Mouse (Mus musculus) liver, postnatal 0 days (tissue): ENCODE measurements around the gene Snapc4. TPM values are rescaled to one million over a fixed set of nuclear protein-coding genes. Genes with fewer than 3 reads are reported as not detected.

Source experiments
- ATAC-seq: fragments of 200-750 bp; cut with Nextera tagmentation; 2 replicates; pipeline ENCODE4 v1.8.0; 2017; ENCODE audit warnings: mild to moderate bottlenecking, moderate library complexity
- DNase-seq: peaks from one replicate; pipeline ENCODE4 v3.0.0-alpha.2; 2016
- H3K27ac ChIP-seq: fragments of 300-500 bp; sonication (generic); 2 replicates; pipeline ENCODE4 v1.5.1; 2014; ENCODE audit warnings: antibody characterized with exemption, moderate library complexity, mild to moderate bottlenecking, low read depth
- H3K27me3 ChIP-seq: fragments of 300-500 bp; sonication (generic); 2 replicates; pipeline ENCODE4 v1.6.1; 2014; ENCODE audit warnings: low read length, control low read depth, mixed read lengths; ENCODE audit not compliant: insufficient read depth
- H3K36me3 ChIP-seq: fragments of 300-500 bp; sonication (generic); replicated peaks from 2 replicates; pipeline ENCODE4 v1.6.1; 2014; ENCODE audit warnings: mild to moderate bottlenecking, control low read depth, low read length, moderate library complexity, mixed read lengths; ENCODE audit not compliant: insufficient read depth
- H3K4me1 ChIP-seq: fragments of 300-500 bp; sonication (generic); 2 replicates; pipeline ENCODE4 v1.6.1; 2014; ENCODE audit warnings: antibody characterized with exemption, mild to moderate bottlenecking, control low read depth; ENCODE audit not compliant: insufficient read depth
- H3K4me2 ChIP-seq: fragments of 300-500 bp; sonication (generic); 2 replicates; pipeline ENCODE4 v1.6.1; 2014; ENCODE audit warnings: low read depth, mild to moderate bottlenecking, low read length, moderate library complexity, mixed read lengths
- H3K4me3 ChIP-seq: fragments of 300-500 bp; sonication (generic); 2 replicates; pipeline ENCODE4 v1.5.1; 2014; ENCODE audit warnings: low read depth, low read length
- H3K9ac ChIP-seq: fragments of 300-500 bp; sonication (generic); replicated peaks from 2 replicates; pipeline ENCODE4 v1.6.1; 2014; ENCODE audit warnings: mild to moderate bottlenecking, moderate library complexity
- H3K9me3 ChIP-seq: fragments of 300-500 bp; sonication (generic); 2 replicates; pipeline ENCODE4 v1.6.1; 2016; ENCODE audit warnings: mild to moderate bottlenecking, control low read depth, low read length, mixed read lengths
- CTCF ChIP-seq: sonication (generic); IDR thresholded peaks from 2 replicates; pipeline ENCODE4 v1.5.1; 2016; ENCODE audit warnings: antibody characterized with exemption, low read depth
- EP300 ChIP-seq: IDR thresholded peaks from 2 replicates; pipeline ENCODE4 v1.6.1; 2016; ENCODE audit warnings: antibody characterized with exemption, low read depth, mild to moderate bottlenecking
- WGBS: fragments of 180-500 bp; shearing (Covaris S2); extraction: QIAGEN DNeasy Blood & Tissue Kit; methylation state at CpG from one replicate; pipeline ENCODE4 v1.1.7; 2014; ENCODE audit not compliant: insufficient replicate concordance; 5-methylcytosine and 5-hydroxymethylcytosine counted together
- polyA plus RNA-seq: library from polyadenylated mRNA; unstranded; fragments of >200 nt; fragmentation: Nextera tagmentation; extraction: Ambion mirVana; gene quantifications from 2 replicates; pipeline ENCODE4 v1.2.1, GENCODE M21; 2015

Gene Snapc4
- polyA plus RNA-seq, 1 experiment from 2014 or later: 5.5 TPM

DNA sequence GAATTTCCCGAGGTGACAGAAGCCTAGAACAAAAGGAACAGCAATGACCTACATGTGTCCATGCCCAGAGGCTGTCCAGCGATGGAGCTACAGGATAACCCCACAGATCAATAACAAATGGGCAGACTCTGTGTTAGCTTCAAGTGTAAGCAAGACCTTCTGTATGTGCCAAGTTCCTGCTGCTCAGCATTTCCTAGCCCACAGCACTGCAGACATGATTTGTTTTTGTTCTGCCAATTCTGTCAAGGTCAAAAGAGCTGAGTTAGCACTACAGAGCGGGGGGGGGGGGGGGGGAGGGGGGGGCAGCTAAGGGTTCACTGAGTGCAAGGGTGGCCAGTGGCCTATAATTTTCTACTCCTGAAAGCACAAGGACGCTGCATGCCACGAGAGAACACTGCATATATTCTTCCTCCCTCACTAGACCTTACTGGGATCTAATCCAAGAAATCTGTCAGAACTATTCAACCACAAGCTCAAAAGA is 30.5 kb upstream of the Snapc4 start:
- ATAC-seq (peak; percentile 64), DNase-seq (peak; percentile 50)
- Histone ChIP-seq H3K9me3 (no peaks in the 10 kb centered on the region), H3K9ac (no peak overlapping the region), H3K4me3 (no peak overlapping the region), H3K36me3 (peaks cover 42% of the 10 kb centered on the region), H3K27me3 (no peaks in the 10 kb centered on the region), H3K4me1 (peaks cover 32% of the 10 kb centered on the region), H3K27ac (peak overlapping the region; percentile 57), H3K4me2 (no peak overlapping the region)
- TF ChIP-seq EP300 (no peak), CTCF (no peak)
- 62% methylated on average over 5 of the region's 5 CpGs for WGBS

DNA sequence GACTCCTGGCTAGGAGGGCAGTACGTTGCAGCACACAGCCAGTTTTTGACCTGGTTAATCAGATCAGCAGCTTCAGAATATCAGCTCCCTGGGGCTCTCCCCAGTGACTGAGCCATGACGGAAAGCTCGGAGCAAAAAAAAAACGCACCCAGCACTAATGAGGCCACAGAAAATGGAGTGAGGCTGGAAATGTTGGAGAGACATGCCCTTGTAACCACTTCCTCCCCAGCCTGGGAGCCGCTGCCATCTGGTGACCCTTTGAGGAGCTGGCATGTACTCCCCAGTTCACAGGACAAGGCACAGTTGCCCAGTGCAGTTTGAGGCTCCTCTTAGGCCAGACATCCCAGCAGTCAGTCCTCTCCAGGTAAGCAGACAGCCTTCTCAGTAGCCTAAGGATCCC is 29.6 kb upstream of the Snapc4 start:
- TF ChIP-seq EP300 (no peak), CTCF (peak; percentile 17; the same call in 1 of the 2 replicates)
- H3K4me2 ChIP-seq: no peak overlapping the region
- WGBS: 75% methylated on average over 5 of the region's 5 CpGs
- H3K4me3 ChIP-seq: no peak overlapping the region
- no peaks in the 10 kb centered on the region for H3K27me3 ChIP-seq
- ATAC-seq (no peak), DNase-seq (no peak)
- peaks cover 35% of the 10 kb centered on the region for H3K36me3 ChIP-seq
- no peak overlapping the region for H3K9ac ChIP-seq
- H3K4me1 ChIP-seq: peaks cover 35% of the 10 kb centered on the region
- H3K9me3 ChIP-seq: no peaks in the 10 kb centered on the region
- H3K27ac ChIP-seq: peak overlapping the region; percentile 49; the same call in 1 of the 2 replicates

DNA sequence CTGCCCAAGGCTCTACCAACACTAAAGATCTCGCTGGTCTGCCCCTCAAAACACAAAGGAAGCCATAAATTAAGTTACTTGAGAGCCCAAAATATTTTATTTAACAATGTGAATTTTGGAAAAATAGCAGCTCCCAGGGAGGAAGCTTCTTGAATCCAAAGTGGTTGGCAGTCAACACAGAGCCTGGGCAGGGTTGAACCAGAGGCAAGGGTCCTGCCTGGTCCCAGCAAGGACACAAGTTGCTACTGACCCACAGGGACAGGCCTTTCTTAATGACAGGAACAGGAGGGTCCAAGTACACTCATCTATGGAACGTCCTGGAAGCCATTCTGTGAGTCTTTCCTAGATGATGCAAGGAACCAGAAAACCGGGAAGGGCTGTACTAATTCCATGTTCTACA is 28.9 kb upstream of the Snapc4 start:
- Histone ChIP-seq H3K27ac (no peak overlapping the region), H3K9ac (peak overlapping the region; percentile 91; the same call in 1 of the 2 replicates)
- no peak for ATAC-seq

DNA sequence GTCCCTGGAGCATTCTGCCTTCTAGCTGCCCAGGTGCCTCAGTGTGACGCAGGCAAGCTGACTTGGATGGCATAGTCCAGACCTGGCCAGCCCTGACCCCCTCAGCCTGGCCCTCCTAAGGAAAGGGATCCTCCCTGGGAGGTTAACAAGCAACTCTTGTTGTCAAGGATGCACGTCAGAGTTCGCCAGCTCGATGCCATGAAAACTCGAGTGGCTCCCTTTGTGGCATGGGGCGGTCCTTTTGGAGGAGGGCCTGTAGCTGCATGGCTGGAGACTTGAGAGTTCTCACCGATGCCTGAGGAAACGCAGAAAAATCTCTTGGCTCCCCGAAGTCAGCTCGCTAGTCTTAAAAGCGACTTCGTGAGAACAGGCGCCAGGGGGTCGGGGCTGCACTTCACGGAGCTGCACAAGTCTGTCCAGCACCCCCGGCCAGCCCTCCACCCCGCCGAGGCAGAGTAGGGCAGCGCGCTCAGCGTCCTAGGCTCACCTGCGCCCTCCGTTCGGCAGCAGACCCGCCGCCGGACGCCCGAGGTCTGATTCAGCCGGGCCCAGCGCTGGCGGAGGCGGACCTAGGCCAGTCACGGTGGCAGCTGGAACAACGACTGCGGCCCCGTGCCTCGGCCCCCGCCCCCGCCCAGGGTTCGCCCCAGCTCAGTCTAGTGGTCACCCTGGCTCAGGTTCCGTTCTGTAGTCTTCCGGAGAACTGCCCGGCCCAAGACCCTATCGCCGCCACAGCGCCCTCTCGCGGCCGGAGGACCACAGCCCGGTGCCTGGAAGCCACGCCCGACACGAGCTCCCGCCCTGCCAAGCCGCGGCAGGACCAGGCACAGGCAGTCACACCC is 28.3 kb upstream of the Snapc4 start, which contains the start of gene Inpp5e:
TSS of gene Inpp5e (minus strand) at position 689 of the 842 bp plus-strand sequence.
- Histone ChIP-seq H3K9me3 (no peaks in the 10 kb centered on the region), H3K27ac (peak within 1 kb of the TSS; percentile 89), H3K9ac (peak within 1 kb of the TSS; percentile 91), H3K27me3 (no peaks in the 10 kb centered on the region), H3K36me3 (peaks cover 23% of the 10 kb centered on the region), H3K4me3 (peak within 1 kb of the TSS; percentile 85), H3K4me1 (peaks cover 35% of the 10 kb centered on the region), H3K4me2 (peak within 1 kb of the TSS; percentile 93)
- ATAC-seq: peak; percentile 93
- TF ChIP-seq EP300: peak; percentile 39; the same call in 1 of the 2 replicates
- TF ChIP-seq CTCF: peak; percentile 100
- DNase-seq: peak; percentile 99
- 1% methylated on average over 55 of the region's 57 CpGs for WGBS

More for the DNA sequence above, 28.9 kb upstream of the Snapc4 start:
- Histone ChIP-seq H3K36me3 (peaks cover 28% of the 10 kb centered on the region), H3K4me1 (peaks cover 35% of the 10 kb centered on the region), H3K4me2 (peak overlapping the region; percentile 93), H3K4me3 (peak overlapping the region; percentile 85), H3K27me3 (no peaks in the 10 kb centered on the region), H3K9me3 (no peaks in the 10 kb centered on the region)
- no peak for TF ChIP-seq EP300
- TF ChIP-seq CTCF: no peak
- WGBS: 60% methylated on average over 3 of the region's 3 CpGs
- no peak for DNase-seq

DNA sequence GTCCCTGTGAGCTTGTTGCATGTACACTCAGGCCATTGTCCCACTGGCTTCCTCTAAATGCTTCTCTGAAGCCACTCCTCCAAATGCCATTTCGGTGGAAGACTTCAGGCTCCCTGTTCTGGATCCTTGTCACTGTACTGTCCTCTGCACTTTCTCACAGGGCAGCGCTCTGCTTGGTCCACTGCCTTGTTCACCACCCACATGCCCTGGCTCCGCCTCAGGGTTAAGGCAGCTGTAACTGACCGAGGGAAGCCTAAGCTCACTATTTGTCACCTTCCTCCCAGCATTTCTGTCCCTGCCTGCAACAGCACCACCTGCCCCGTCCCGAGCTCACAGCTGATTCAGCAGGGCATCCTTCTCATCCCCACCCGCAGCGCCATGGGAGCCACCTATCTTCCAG is 22.9 kb upstream of the Snapc4 start:
- Histone ChIP-seq H3K4me1 (peaks cover 26% of the 10 kb centered on the region), H3K36me3 (peaks cover 34% of the 10 kb centered on the region), H3K9ac (no peak overlapping the region), H3K9me3 (no peaks in the 10 kb centered on the region), H3K27ac (no peak overlapping the region), H3K27me3 (no peaks in the 10 kb centered on the region), H3K4me2 (no peak overlapping the region), H3K4me3 (no peak overlapping the region)
- no peak for ATAC-seq
- TF ChIP-seq EP300: no peak
- TF ChIP-seq CTCF: no peak
- 78% methylated on average over 8 of the region's 8 CpGs for WGBS
- no peak for DNase-seq

DNA sequence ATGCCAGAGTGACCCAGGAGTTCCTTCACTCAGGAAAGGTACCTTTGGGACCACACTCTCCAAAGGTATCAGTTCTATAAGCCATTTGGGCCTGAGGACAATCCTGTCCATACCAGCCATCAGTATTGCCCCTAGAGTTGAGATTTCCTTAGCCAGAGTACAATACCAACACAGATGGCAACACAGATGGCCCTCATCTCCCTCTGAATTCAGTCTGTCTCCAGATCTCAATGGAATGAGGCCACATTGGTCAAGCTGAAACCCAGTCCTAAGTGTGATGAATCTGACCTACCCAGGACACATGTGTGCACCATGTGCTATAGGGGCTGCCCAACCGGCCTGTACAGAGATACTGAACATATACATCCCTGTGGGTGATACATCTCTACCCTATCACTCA is 21.8 kb upstream of the Snapc4 start:
- DNase-seq (no peak), ATAC-seq (no peak)
- Histone ChIP-seq H3K27ac (no peak overlapping the region), H3K9ac (no peak overlapping the region), H3K27me3 (no peaks in the 10 kb centered on the region), H3K36me3 (peaks cover 42% of the 10 kb centered on the region), H3K9me3 (no peaks in the 10 kb centered on the region), H3K4me3 (no peak overlapping the region), H3K4me2 (no peak overlapping the region), H3K4me1 (peaks cover 16% of the 10 kb centered on the region)
- WGBS: 88% methylated on average over 1 of the region's 1 CpGs
- no peak for TF ChIP-seq EP300
- TF ChIP-seq CTCF: no peak
